Mouse (Mus musculus): ENCODE results near the gene Dnhd1. TPM values are rescaled to one million over a fixed set of nuclear protein-coding genes. Genes with fewer than 3 reads are reported as not detected.

Dnhd1 gene
- polyA plus RNA-seq, 1 experiment = 4.5 TPM

GRCm38 (mm10) chr7:105685541-105686197 is 35.0 kb downstream of the Dnhd1 start:
- H3K4me1 ChIP-seq (ENCODE audit: control insufficient read depth, insufficient read depth, low read length) = no peaks in the 10 kb centered on the region
- no peak for TF ChIP-seq CTCF (IDR thresholded peaks at IDR 0.05; ENCODE audit: control insufficient read depth, insufficient read depth, low read length)
- no peak for TF ChIP-seq POLR2A (IDR thresholded peaks at IDR 0.05; ENCODE audit: borderline replicate concordance, control insufficient read depth, low read depth, low read length)
- no peak overlapping the region for H3K4me3 ChIP-seq (replicated peaks; ENCODE audit: control insufficient read depth, low read depth, low read length)
- WGBS = 55% methylated on average over 13 of the region's 13 CpGs
- no peak overlapping the region for H3K27ac ChIP-seq (ENCODE audit: control insufficient read depth, insufficient read depth, low read depth, low read length, poor library complexity)

- WGBS = 3% methylated on average over 1 of the region's 1 CpGs
- TF ChIP-seq POLR2A (IDR thresholded peaks at IDR 0.05; ENCODE audit: borderline replicate concordance, control insufficient read depth, low read depth, low read length) = no peak
- no peak for TF ChIP-seq CTCF (IDR thresholded peaks at IDR 0.05; ENCODE audit: control insufficient read depth, insufficient read depth, low read length)
- Histone ChIP-seq H3K4me3 (replicated peaks; ENCODE audit: control insufficient read depth, low read depth, low read length) (no peak overlapping the region), H3K4me1 (ENCODE audit: control insufficient read depth, insufficient read depth, low read length) (no peaks in the 10 kb centered on the region), H3K27ac (ENCODE audit: control insufficient read depth, insufficient read depth, low read depth, low read length, poor library complexity) (no peak overlapping the region)
Observed at GRCm38 (mm10) chr7:105690875-105691274, 40.2 kb downstream of the Dnhd1 start.

- 85% methylated on average over 16 of the region's 16 CpGs for WGBS
- Histone ChIP-seq H3K27ac (ENCODE audit: control insufficient read depth, insufficient read depth, low read depth, low read length, poor library complexity) (no peak overlapping the region), H3K4me3 (replicated peaks; ENCODE audit: control insufficient read depth, low read depth, low read length) (no peak overlapping the region), H3K4me1 (ENCODE audit: control insufficient read depth, insufficient read depth, low read length) (no peaks in the 10 kb centered on the region)
- no peak for TF ChIP-seq CTCF (IDR thresholded peaks at IDR 0.05; ENCODE audit: control insufficient read depth, insufficient read depth, low read length)
Observed at GRCm38 (mm10) chr7:105703184-105703583, 52.6 kb downstream of the Dnhd1 start.

GRCm38 (mm10) chr7:105703816-105704215 is 53.2 kb downstream of the Dnhd1 start:
- TF ChIP-seq CTCF (IDR thresholded peaks at IDR 0.05; ENCODE audit: control insufficient read depth, insufficient read depth, low read length) = no peak
- no peak for TF ChIP-seq POLR2A (IDR thresholded peaks at IDR 0.05; ENCODE audit: borderline replicate concordance, control insufficient read depth, low read depth, low read length)
- H3K4me1 ChIP-seq (ENCODE audit: control insufficient read depth, insufficient read depth, low read length) = no peaks in the 10 kb centered on the region; the same call in 1 of the 2 replicates
- 80% methylated on average over 4 of the region's 4 CpGs for WGBS

GRCm38 (mm10) chr7:105708733-105709132 is 58.1 kb downstream of the Dnhd1 start:
- WGBS = 60% methylated on average over 5 of the region's 5 CpGs
- no peak for TF ChIP-seq POLR2A (IDR thresholded peaks at IDR 0.05; ENCODE audit: borderline replicate concordance, control insufficient read depth, low read depth, low read length)
- TF ChIP-seq CTCF (IDR thresholded peaks at IDR 0.05; ENCODE audit: control insufficient read depth, insufficient read depth, low read length) = no peak
- no peaks in the 10 kb centered on the region; the same call in 1 of the 2 replicates for H3K4me1 ChIP-seq (ENCODE audit: control insufficient read depth, insufficient read depth, low read length)
- H3K4me3 ChIP-seq (replicated peaks; ENCODE audit: control insufficient read depth, low read depth, low read length) = no peak overlapping the region
- H3K27ac ChIP-seq (ENCODE audit: control insufficient read depth, insufficient read depth, low read depth, low read length, poor library complexity) = no peak overlapping the region

More at GRCm38 (mm10) chr7:105703816-105704215, 53.2 kb downstream of the Dnhd1 start:
- no peak overlapping the region for H3K4me3 ChIP-seq (replicated peaks; ENCODE audit: control insufficient read depth, low read depth, low read length)
- H3K27ac ChIP-seq (ENCODE audit: control insufficient read depth, insufficient read depth, low read depth, low read length, poor library complexity) = no peak overlapping the region

- Histone ChIP-seq H3K4me3 (replicated peaks; ENCODE audit: control insufficient read depth, low read depth, low read length) (no peak overlapping the region), H3K4me1 (ENCODE audit: control insufficient read depth, insufficient read depth, low read length) (no peaks in the 10 kb centered on the region), H3K27ac (ENCODE audit: control insufficient read depth, insufficient read depth, low read depth, low read length, poor library complexity) (no peak overlapping the region)
- no peak for TF ChIP-seq POLR2A (IDR thresholded peaks at IDR 0.05; ENCODE audit: borderline replicate concordance, control insufficient read depth, low read depth, low read length)
- TF ChIP-seq CTCF (IDR thresholded peaks at IDR 0.05; ENCODE audit: control insufficient read depth, insufficient read depth, low read length) = 0 out of 2 replicates have a peak, but pooled peaks have one; percentile 17
- 61% methylated on average over 3 of the region's 3 CpGs for WGBS
Observed at GRCm38 (mm10) chr7:105715366-105715765, 64.7 kb downstream of the Dnhd1 start.

GRCm38 (mm10) chr7:105721916-105722315 is 71.3 kb downstream of the Dnhd1 start:
- H3K4me1 ChIP-seq (ENCODE audit: control insufficient read depth, insufficient read depth, low read length) = no peaks in the 10 kb centered on the region
- H3K27ac ChIP-seq (ENCODE audit: control insufficient read depth, insufficient read depth, low read depth, low read length, poor library complexity) = no peak overlapping the region
- TF ChIP-seq POLR2A (IDR thresholded peaks at IDR 0.05; ENCODE audit: borderline replicate concordance, control insufficient read depth, low read depth, low read length) (no peak), CTCF (IDR thresholded peaks at IDR 0.05; ENCODE audit: control insufficient read depth, insufficient read depth, low read length) (no peak)
- no peak overlapping the region for H3K4me3 ChIP-seq (replicated peaks; ENCODE audit: control insufficient read depth, low read depth, low read length)
- 66% methylated on average over 2 of the region's 2 CpGs for WGBS

- no peaks in the 10 kb centered on the region for H3K4me1 ChIP-seq (ENCODE audit: control insufficient read depth, insufficient read depth, low read length)
- 77% methylated on average over 4 of the region's 4 CpGs for WGBS
- H3K27ac ChIP-seq (ENCODE audit: control insufficient read depth, insufficient read depth, low read depth, low read length, poor library complexity) = no peak overlapping the region
- H3K4me3 ChIP-seq (replicated peaks; ENCODE audit: control insufficient read depth, low read depth, low read length) = no peak overlapping the region
- TF ChIP-seq POLR2A (IDR thresholded peaks at IDR 0.05; ENCODE audit: borderline replicate concordance, control insufficient read depth, low read depth, low read length) = no peak
- peak; percentile 41; the same call in 1 of the 2 replicates for TF ChIP-seq CTCF (IDR thresholded peaks at IDR 0.05; ENCODE audit: control insufficient read depth, insufficient read depth, low read length)
Observed at GRCm38 (mm10) chr7:105726144-105726979, 75.7 kb downstream of the Dnhd1 start.

Data from bone marrow, adult 2 months (tissue).